Mouse (Mus musculus): ENCODE data around the gene Mterf1b. TPM values are rescaled to one million over a fixed set of nuclear protein-coding genes. Genes with fewer than 3 reads are reported as not detected.
A peak's percentile ranks its signal among the peaks of the same experiment; 100 is the strongest.
"Not testable (repeated sequence)": the region's sequence is repeated elsewhere in the genome, so short reads cannot be mapped to it uniquely, and the experiment has no call there.

The Mterf1b gene
- polyA plus RNA-seq (2015; fragmentation: Nextera tagmentation; extraction: Ambion mirVana): 2.0 TPM in 2 replicates

DNA sequence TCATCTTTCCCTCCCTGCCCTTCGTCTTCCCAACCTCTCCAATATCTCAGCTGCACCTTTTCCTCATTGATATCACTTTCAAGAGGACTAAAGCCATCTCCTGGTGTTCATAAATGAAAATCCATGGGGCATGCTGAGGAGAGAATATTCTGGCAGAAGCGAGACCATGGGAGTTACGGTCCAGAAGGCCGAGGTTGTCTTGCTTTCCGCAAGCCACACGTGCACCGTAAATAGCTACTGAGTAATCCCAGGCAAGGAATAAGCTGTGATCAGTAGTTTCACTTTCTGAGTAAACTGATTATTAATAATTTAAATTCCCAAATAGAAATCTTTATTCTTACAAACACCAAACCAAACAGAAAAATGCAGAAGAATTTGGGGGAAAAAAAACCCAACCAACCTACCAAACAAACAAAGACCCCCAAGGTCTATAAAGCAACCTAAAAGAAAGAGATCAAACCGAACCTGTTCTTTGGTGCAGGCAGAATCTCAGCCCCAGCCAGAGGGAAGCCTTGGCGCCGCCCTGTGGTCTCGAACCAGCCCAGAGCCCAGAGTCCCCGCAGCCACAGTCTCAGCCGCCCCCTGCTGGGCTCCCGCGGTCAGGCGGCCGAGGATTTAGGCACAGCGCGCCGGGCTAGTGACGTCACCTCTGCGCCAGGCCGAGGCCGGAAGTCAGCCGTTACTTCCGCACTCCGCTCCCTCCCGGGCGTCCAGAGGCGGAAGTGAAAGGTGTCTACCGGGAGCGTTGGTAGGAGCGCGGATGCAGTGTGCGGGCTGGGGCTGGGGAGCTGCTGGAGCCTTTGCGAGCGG lies at the start of gene Mterf1b:
Gene Mterf1b (plus strand): TSS at position 697 of the 810 bp plus-strand sequence.
- not testable (repeated sequence) for H3K4me1 ChIP-seq (replicated peaks); H3K9me3 ChIP-seq (replicated peaks); H3K27ac ChIP-seq (replicated peaks); H3K27me3 ChIP-seq; H3K36me3 ChIP-seq (replicated peaks)
- ATAC-seq (ENCODE audit: insufficient read depth): peak; percentile 100
- 54% methylated on average over 12 of the region's 37 CpGs for WGBS (ENCODE audit: insufficient replicate concordance)
- H3K4me2 ChIP-seq: peak within 1 kb of the TSS; percentile 80
- H3K4me3 ChIP-seq (replicated peaks): peak within 1 kb of the TSS; percentile 67
- peak within 1 kb of the TSS; percentile 57 for H3K9ac ChIP-seq

GRCm38 (mm10) chr5:4159418-4160071 lies 32.6 kb upstream of the Mterf1b start:
- not testable (repeated sequence) for H3K4me3 ChIP-seq (replicated peaks); H3K9me3 ChIP-seq (replicated peaks); H3K27me3 ChIP-seq; ATAC-seq (ENCODE audit: insufficient read depth); H3K4me2 ChIP-seq; H3K36me3 ChIP-seq (replicated peaks); H3K4me1 ChIP-seq (replicated peaks); H3K27ac ChIP-seq (replicated peaks); H3K9ac ChIP-seq
- WGBS (ENCODE audit: insufficient replicate concordance): 69% methylated on average over 4 of the region's 5 CpGs

GRCm38 (mm10) chr5:4161554-4161953 lies 30.6 kb upstream of the Mterf1b start:
- H3K4me1 ChIP-seq (replicated peaks): no peaks in the 10 kb centered on the region
- no peaks in the 10 kb centered on the region for H3K36me3 ChIP-seq (replicated peaks)
- no peak overlapping the region for H3K27ac ChIP-seq (replicated peaks)
- ATAC-seq (ENCODE audit: insufficient read depth): no peak
- H3K4me2 ChIP-seq: no peak overlapping the region
- no peak overlapping the region for H3K9ac ChIP-seq
- H3K4me3 ChIP-seq (replicated peaks): no peak overlapping the region
- WGBS (ENCODE audit: insufficient replicate concordance): 70% methylated on average over 3 of the region's 3 CpGs
- H3K27me3 ChIP-seq: no peaks in the 10 kb centered on the region
- H3K9me3 ChIP-seq (replicated peaks): no peaks in the 10 kb centered on the region

DNA sequence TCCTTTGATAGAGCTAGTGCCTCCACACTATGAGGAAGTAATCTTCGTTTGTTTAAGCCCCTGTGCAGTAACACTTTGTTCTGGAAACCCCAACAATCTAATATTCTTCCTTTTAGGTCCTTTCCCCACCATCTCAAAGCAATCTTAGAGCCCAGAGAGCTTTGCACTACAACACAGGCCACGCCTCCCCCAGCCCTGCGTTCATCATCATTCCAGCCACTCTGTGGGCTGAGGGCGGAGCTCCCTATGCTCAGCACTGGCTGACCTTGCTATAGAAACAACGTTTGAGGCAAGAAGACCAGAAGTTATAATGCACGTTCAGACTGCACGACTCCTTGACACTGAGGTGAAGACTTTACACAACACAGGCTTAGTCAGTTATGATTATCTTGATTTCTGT lies 29.7 kb upstream of the Mterf1b start:
- H3K4me2 ChIP-seq: no peak overlapping the region
- no peak overlapping the region for H3K4me3 ChIP-seq (replicated peaks)
- no peaks in the 10 kb centered on the region for H3K27me3 ChIP-seq
- ATAC-seq (ENCODE audit: insufficient read depth): no peak
- no peaks in the 10 kb centered on the region for H3K4me1 ChIP-seq (replicated peaks)
- H3K27ac ChIP-seq (replicated peaks): no peak overlapping the region
- H3K36me3 ChIP-seq (replicated peaks): no peaks in the 10 kb centered on the region
- 39% methylated on average over 7 of the region's 7 CpGs for WGBS (ENCODE audit: insufficient replicate concordance)
- no peaks in the 10 kb centered on the region for H3K9me3 ChIP-seq (replicated peaks)
- no peak overlapping the region for H3K9ac ChIP-seq

- not testable (repeated sequence) for H3K4me3 ChIP-seq (replicated peaks); H3K36me3 ChIP-seq (replicated peaks); H3K4me2 ChIP-seq; H3K27me3 ChIP-seq; ATAC-seq (ENCODE audit: insufficient read depth); H3K4me1 ChIP-seq (replicated peaks); H3K27ac ChIP-seq (replicated peaks); H3K9me3 ChIP-seq (replicated peaks); H3K9ac ChIP-seq
- 56% methylated on average over 6 of the region's 6 CpGs for WGBS (ENCODE audit: insufficient replicate concordance)
Measured at GRCm38 (mm10) chr5:4167813-4168529, 24.2 kb upstream of the Mterf1b start.

- H3K9ac ChIP-seq; H3K4me1 ChIP-seq (replicated peaks); H3K27me3 ChIP-seq; ATAC-seq (ENCODE audit: insufficient read depth); H3K4me2 ChIP-seq; H3K27ac ChIP-seq (replicated peaks); H3K9me3 ChIP-seq (replicated peaks); H3K36me3 ChIP-seq (replicated peaks); H3K4me3 ChIP-seq (replicated peaks): not testable (repeated sequence)
- WGBS (ENCODE audit: insufficient replicate concordance): 70% methylated on average over 4 of the region's 4 CpGs
Measured at GRCm38 (mm10) chr5:4168530-4168926, 23.6 kb upstream of the Mterf1b start.

- H3K27ac ChIP-seq (replicated peaks); H3K4me2 ChIP-seq; H3K36me3 ChIP-seq (replicated peaks); H3K9me3 ChIP-seq (replicated peaks); H3K4me1 ChIP-seq (replicated peaks); H3K4me3 ChIP-seq (replicated peaks); ATAC-seq (ENCODE audit: insufficient read depth); H3K9ac ChIP-seq; H3K27me3 ChIP-seq: not testable (repeated sequence)
- WGBS (ENCODE audit: insufficient replicate concordance): 60% methylated on average over 3 of the region's 3 CpGs
Measured at GRCm38 (mm10) chr5:4176421-4176820, 15.7 kb upstream of the Mterf1b start.

DNA sequence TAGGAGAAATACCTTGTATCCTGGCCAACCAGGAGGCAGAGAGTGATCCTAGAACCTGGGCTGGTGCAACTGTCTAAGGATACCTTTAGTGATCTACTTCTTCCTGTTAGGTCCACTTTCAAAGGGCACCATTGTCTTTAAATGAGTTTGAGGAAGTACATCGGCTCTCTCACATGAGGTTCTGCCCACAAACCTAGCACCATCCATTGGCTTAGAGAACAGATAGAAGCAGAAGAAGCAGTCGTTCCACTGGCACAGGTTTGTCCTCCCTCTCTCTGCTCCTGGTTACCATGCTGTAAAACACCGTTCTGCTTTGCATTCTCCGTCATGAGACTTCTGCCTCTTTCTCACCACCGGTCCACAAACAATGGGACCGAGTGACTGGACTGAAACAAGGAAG lies 12.8 kb upstream of the Mterf1b start:
- Histone ChIP-seq H3K9ac (no peak overlapping the region), H3K36me3 (replicated peaks) (no peaks in the 10 kb centered on the region), H3K4me1 (replicated peaks) (no peaks in the 10 kb centered on the region), H3K4me2 (no peak overlapping the region), H3K9me3 (replicated peaks) (no peaks in the 10 kb centered on the region), H3K27ac (replicated peaks) (no peak overlapping the region), H3K4me3 (replicated peaks) (no peak overlapping the region), H3K27me3 (no peaks in the 10 kb centered on the region)
- 51% methylated on average over 6 of the region's 6 CpGs for WGBS (ENCODE audit: insufficient replicate concordance)
- ATAC-seq (ENCODE audit: insufficient read depth): no peak

DNA sequence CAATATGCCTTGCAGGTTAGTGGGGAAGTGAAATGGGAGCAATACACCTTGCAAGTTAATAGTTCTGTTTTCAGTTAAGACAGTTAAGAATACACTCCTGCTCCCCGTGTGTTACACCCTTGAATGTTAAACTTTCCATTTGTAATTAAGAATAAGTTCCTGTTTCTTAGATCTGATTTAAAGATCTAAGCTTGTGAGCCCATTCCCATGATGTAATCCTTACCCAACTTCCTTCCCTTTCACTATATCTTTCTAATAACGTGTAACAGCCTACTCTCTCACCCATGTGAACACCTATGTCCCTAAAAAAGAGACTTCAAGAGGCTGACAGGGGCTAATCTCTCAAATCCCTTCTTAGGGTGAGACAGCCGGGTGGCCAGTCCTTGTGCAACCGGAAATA lies 5.4 kb upstream of the Mterf1b start:
- Histone ChIP-seq H3K27me3 (no peaks in the 10 kb centered on the region), H3K36me3 (replicated peaks) (no peaks in the 10 kb centered on the region), H3K9me3 (replicated peaks) (no peaks in the 10 kb centered on the region), H3K27ac (replicated peaks) (no peak overlapping the region), H3K4me2 (no peak overlapping the region), H3K9ac (no peak overlapping the region), H3K4me3 (replicated peaks) (no peak overlapping the region), H3K4me1 (replicated peaks) (no peaks in the 10 kb centered on the region)
- 35% methylated on average over 4 of the region's 4 CpGs for WGBS (ENCODE audit: insufficient replicate concordance)
- ATAC-seq (ENCODE audit: insufficient read depth): no peak

- H3K4me1 ChIP-seq (replicated peaks); H3K27ac ChIP-seq (replicated peaks); H3K9me3 ChIP-seq (replicated peaks); ATAC-seq (ENCODE audit: insufficient read depth); H3K27me3 ChIP-seq; H3K36me3 ChIP-seq (replicated peaks): not testable (repeated sequence)
- 3% methylated on average over 15 of the region's 27 CpGs for WGBS (ENCODE audit: insufficient replicate concordance)
- H3K9ac ChIP-seq: peak overlapping the region; percentile 57
- H3K4me2 ChIP-seq: peak overlapping the region; percentile 80
- peak overlapping the region; percentile 67 for H3K4me3 ChIP-seq (replicated peaks)
Measured at GRCm38 (mm10) chr5:4192481-4193246, 497 bp downstream of the Mterf1b start.

DNA sequence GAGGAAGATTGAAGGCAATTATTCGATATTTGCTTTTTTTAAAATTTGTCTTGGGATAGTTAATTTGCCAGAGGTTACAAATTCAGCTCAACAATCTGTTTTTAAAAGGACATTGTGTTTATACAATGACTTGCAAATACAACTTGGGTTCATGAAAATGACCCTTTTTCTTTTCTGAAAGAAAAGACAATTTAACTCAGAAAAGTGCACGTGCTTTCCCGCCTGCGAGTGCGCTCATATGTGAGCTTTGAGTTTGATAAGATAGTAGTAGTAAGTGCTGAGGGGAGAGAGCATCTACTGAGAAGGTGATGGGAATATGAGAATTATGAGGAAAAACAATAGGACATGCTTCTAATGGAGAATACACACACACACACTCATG lies 1.1 kb downstream of the Mterf1b start:
- Histone ChIP-seq H3K4me2 (peak overlapping the region; percentile 80), H3K9me3 (replicated peaks) (no peaks in the 10 kb centered on the region), H3K36me3 (replicated peaks) (no peaks in the 10 kb centered on the region), H3K27ac (replicated peaks) (no peak overlapping the region), H3K27me3 (no peaks in the 10 kb centered on the region), H3K9ac (peak overlapping the region; percentile 57; the same call in 1 of the 2 replicates), H3K4me1 (replicated peaks) (0 out of 2 replicates have a peak, but pooled peaks cover 8% of the 10 kb centered on the region), H3K4me3 (replicated peaks) (peak overlapping the region; percentile 67)
- 56% methylated on average over 5 of the region's 5 CpGs for WGBS (ENCODE audit: insufficient replicate concordance)
- no peak for ATAC-seq (ENCODE audit: insufficient read depth)

All from liver, embryonic 15.5 days (tissue).